Mouse (Mus musculus): Measurements from ENCODE around the gene Zfp575. TPM values are rescaled to one million over a fixed set of nuclear protein-coding genes. Genes with fewer than 3 reads are reported as not detected.
A peak's percentile ranks its signal among the peaks of the same experiment; 100 is the strongest.

The Zfp575 gene
- total RNA-seq, 2 experiments from 2014 or later: 0.17 TPM; not detected in 1

- intact Hi-C loops (cut with DNase I): loop anchor here (5.0 kb wide), 1 partner anchor 64 kb away; the partner anchor contains the start of gene Cadm4
- Histone ChIP-seq H3K27ac (peak within 1 kb of the TSS; percentile 91), H3K4me3 (peak within 1 kb of the TSS; percentile 89)
- TF ChIP-seq CTCF (IDR thresholded peaks at IDR 0.05): no peak
- DNase-seq: no peak
Measured at GRCm38 (mm10) chr7:24546068-24546614, 41.3 kb downstream of the Zfp575 start, which contains the start of the genes Pinlyp and Xrcc1. TSS of gene Pinlyp (minus strand) at chr7:24546118. TSS of gene Xrcc1 (plus strand) at chr7:24546289.

- peak; percentile 30; the same call in 1 of the 2 replicates for TF ChIP-seq CTCF (IDR thresholded peaks at IDR 0.05)
- no peak overlapping the region for H3K4me3 ChIP-seq
- intact Hi-C loops (cut with DNase I): no loop called here
- no peak overlapping the region for H3K27ac ChIP-seq
- DNase-seq: no peak
Measured at GRCm38 (mm10) chr7:24544506-24544905, 42.9 kb downstream of the Zfp575 start.

- intact Hi-C loops (cut with DNase I): no loop called here
- Histone ChIP-seq H3K4me3 (no peak overlapping the region), H3K27ac (no peak overlapping the region)
- no peak for DNase-seq
- no peak for TF ChIP-seq CTCF (IDR thresholded peaks at IDR 0.05)
Measured at GRCm38 (mm10) chr7:24539686-24540085, 47.8 kb downstream of the Zfp575 start.

GRCm38 (mm10) chr7:24538701-24539100 is 48.7 kb downstream of the Zfp575 start:
- H3K27ac ChIP-seq: no peak overlapping the region
- no peak overlapping the region for H3K4me3 ChIP-seq
- no peak for TF ChIP-seq CTCF (IDR thresholded peaks at IDR 0.05)
- DNase-seq: no peak
- intact Hi-C loops (cut with DNase I): no loop called here

- no peak for DNase-seq
- no peak overlapping the region; the same call in 1 of the 2 replicates for H3K27ac ChIP-seq
- H3K4me3 ChIP-seq: no peak overlapping the region
- peak; percentile 7; the same call in 1 of the 2 replicates for TF ChIP-seq CTCF (IDR thresholded peaks at IDR 0.05)
- intact Hi-C loops (cut with DNase I): no loop called here
Measured at GRCm38 (mm10) chr7:24538154-24538553, 49.3 kb downstream of the Zfp575 start.

- Histone ChIP-seq H3K27ac (peak overlapping the region; percentile 12; the same call in 1 of the 2 replicates), H3K4me3 (no peak overlapping the region)
- intact Hi-C loops (cut with DNase I): no loop called here
- DNase-seq: peak; percentile 63
- TF ChIP-seq CTCF (IDR thresholded peaks at IDR 0.05): no peak
Measured at GRCm38 (mm10) chr7:24537591-24537990, 49.9 kb downstream of the Zfp575 start.

- DNase-seq: no peak
- no peak for TF ChIP-seq CTCF (IDR thresholded peaks at IDR 0.05)
- H3K27ac ChIP-seq: no peak overlapping the region
- intact Hi-C loops (cut with DNase I): no loop called here
- no peak overlapping the region for H3K4me3 ChIP-seq
Measured at GRCm38 (mm10) chr7:24537081-24537480, 50.4 kb downstream of the Zfp575 start.

- intact Hi-C loops (cut with DNase I): no loop called here
- no peak for TF ChIP-seq CTCF (IDR thresholded peaks at IDR 0.05)
- DNase-seq: no peak
- Histone ChIP-seq H3K27ac (no peak overlapping the region), H3K4me3 (no peak overlapping the region)
Measured at GRCm38 (mm10) chr7:24534301-24534700, 53.1 kb downstream of the Zfp575 start.

Other genes starting within 250 kb of the Zfp575 start
- not detected for gene Lypd5, start 238.4 kb downstream of the Zfp575 start, total RNA-seq (2021)
- gene Kcnn4, start 217.4 kb downstream of the Zfp575 start, total RNA-seq (2021): under 1 TPM; 0.25 to 0.64 TPM
- 10 to 100 TPM in 1 of 2 experiments, 1 to 10 TPM in 1; 9.4 to 10.2 TPM for gene Smg9, start 188.0 kb downstream of the Zfp575 start, total RNA-seq (2021)
- gene Irgc1, start 135.3 kb downstream of the Zfp575 start, total RNA-seq (2021): not detected
- 1 to 10 TPM in 1 of 2 experiments, under 1 TPM in 1; 0.89 to 1.3 TPM for gene Plaur, start 125.2 kb downstream of the Zfp575 start, total RNA-seq (2021)
- gene Cadm4, start 105.6 kb downstream of the Zfp575 start, total RNA-seq (2021): 1 to 10 TPM; 2.4 to 2.8 TPM
- 1 to 10 TPM; 3.5 to 6.5 TPM for gene Zfp428, start 80.6 kb downstream of the Zfp575 start, total RNA-seq (2021)
- gene AC161166.1, start 75.2 kb downstream of the Zfp575 start, total RNA-seq (2021): not detected
- 10 to 100 TPM; 11.5 to 16.1 TPM for gene Irgq, start 57.0 kb downstream of the Zfp575 start, total RNA-seq (2021)
- not detected for gene Pinlyp, start 41.5 kb downstream of the Zfp575 start, total RNA-seq (2021)
- 10 to 100 TPM; 18.3 to 18.5 TPM for gene Xrcc1, start 41.4 kb downstream of the Zfp575 start, total RNA-seq (2021)
- gene Ethe1, start 98 bp downstream of the Zfp575 start, total RNA-seq (2021): 10 to 100 TPM; 22.0 to 27.4 TPM
- gene Phldb3, start 23.1 kb upstream of the Zfp575 start, total RNA-seq (2021): under 1 TPM; 0.54 to 0.59 TPM
- gene Lypd3, start 48.9 kb upstream of the Zfp575 start, total RNA-seq (2021): not detected
- not detected for gene Tex101, start 89.0 kb upstream of the Zfp575 start, total RNA-seq (2021)
- gene BC049730, start 121.6 kb upstream of the Zfp575 start, total RNA-seq (2021): not detected
- gene Gm4763, start 139.3 kb upstream of the Zfp575 start, total RNA-seq (2021): not detected
- gene Cd177, start 172.7 kb upstream of the Zfp575 start, total RNA-seq (2021): not detected
- not detected for gene Ceacam10, start 189.6 kb upstream of the Zfp575 start, total RNA-seq (2021)

Measured in gastrocnemius, adult 2 months (tissue).